Mouse (Mus musculus): ENCODE measurements around the gene Rmnd5b. TPM values are rescaled to one million over a fixed set of nuclear protein-coding genes. Genes with fewer than 3 reads are reported as not detected.

Rmnd5b gene
- polyA plus RNA-seq, 1 experiment = 41.0 TPM

DNA sequence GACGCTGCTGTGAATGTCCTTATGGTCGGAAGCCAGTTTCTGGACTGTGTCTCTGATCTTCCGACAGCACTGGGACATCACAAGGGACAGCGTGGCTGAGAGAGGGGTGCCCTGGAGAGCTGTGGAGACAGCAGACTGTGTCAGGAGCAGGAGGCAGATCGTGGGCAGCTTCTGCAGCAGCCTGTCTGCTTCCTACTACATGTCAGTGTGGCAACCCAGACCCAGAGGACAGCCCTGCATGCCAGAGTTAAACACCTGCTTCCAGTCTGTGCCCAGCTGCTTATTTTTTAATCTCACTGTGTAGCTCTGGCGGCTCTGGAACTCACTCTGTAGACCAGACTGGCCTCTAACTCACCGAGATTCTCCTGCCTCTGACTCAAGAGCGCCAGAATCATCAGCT, 7.8 kb downstream of the Rmnd5b start:
- H3K36me3 ChIP-seq (ENCODE audit: control insufficient read depth, insufficient read depth) = peaks cover 20% of the 10 kb centered on the region
- H3K4me2 ChIP-seq (ENCODE audit: low read depth) = no peak overlapping the region
- no peaks in the 10 kb centered on the region for H3K79me2 ChIP-seq (ENCODE audit: control insufficient read depth, insufficient read depth)
- no peak overlapping the region for H3K4me3 ChIP-seq
- H3ac ChIP-seq (ENCODE audit: control insufficient read depth, insufficient read length) = no peak overlapping the region
- no peak for TF ChIP-seq E2F4 (IDR thresholded peaks at IDR 0.05; ENCODE audit: insufficient read depth)
- TF ChIP-seq MYOG (IDR thresholded peaks at IDR 0.05; ENCODE audit: control insufficient read depth in 1 of 3, insufficient read depth in 1 of 3, insufficient read length in 2 of 3, low read depth in 2 of 3) = peak in 1 of 3 experiments; percentile 69
- TF ChIP-seq MYOD1 (IDR thresholded peaks at IDR 0.05; ENCODE audit: control insufficient read depth in 1 of 3, insufficient read length in 2 of 3, low read depth in 2 of 3) = peak; percentile 11 to 43 (median 23)
- no peaks in the 10 kb centered on the region for H3K27me3 ChIP-seq (ENCODE audit: control insufficient read depth, insufficient read depth, insufficient read length)

DNA sequence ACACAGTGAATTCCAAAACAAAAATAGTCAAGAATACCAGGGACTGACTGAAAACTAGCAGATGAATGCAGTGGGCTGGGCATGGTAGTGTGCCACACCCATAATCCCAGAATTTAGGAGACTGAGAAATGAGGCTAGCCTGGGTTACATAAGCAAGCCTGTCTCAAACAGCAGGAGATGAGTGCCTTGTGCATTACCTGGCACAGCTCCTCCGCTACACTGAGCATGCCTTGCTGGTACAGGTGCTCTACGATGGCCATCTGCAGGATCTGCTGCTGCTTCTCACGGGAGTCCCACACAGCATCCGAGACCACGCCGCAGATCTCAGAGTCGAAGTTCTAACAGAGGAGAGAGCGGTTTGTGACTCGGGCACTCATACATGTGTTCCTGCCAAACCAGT, 8.3 kb downstream of the Rmnd5b start:
- H3K79me2 ChIP-seq (ENCODE audit: control insufficient read depth, insufficient read depth) = no peaks in the 10 kb centered on the region
- H3K4me2 ChIP-seq (ENCODE audit: low read depth) = no peak overlapping the region
- H3K36me3 ChIP-seq (ENCODE audit: control insufficient read depth, insufficient read depth) = peaks cover 24% of the 10 kb centered on the region
- H3ac ChIP-seq (ENCODE audit: control insufficient read depth, insufficient read length) = no peak overlapping the region
- TF ChIP-seq MYOG (IDR thresholded peaks at IDR 0.05; ENCODE audit: control insufficient read depth in 1 of 3, insufficient read depth in 1 of 3, insufficient read length in 2 of 3, low read depth in 2 of 3) (no peak), REST (IDR thresholded peaks at IDR 0.05; ENCODE audit: insufficient read depth, insufficient read length) (no peak), SRF (IDR thresholded peaks at IDR 0.05; ENCODE audit: control insufficient read depth, insufficient read length, low read depth) (no peak), POLR2A (IDR thresholded peaks at IDR 0.05; ENCODE audit: insufficient read length, low read depth) (peak; percentile 18), TCF3 (IDR thresholded peaks at IDR 0.05; ENCODE audit: insufficient read length, low read depth) (no peak), POLR2AphosphoS2 (IDR thresholded peaks at IDR 0.05; ENCODE audit: insufficient read length, low read depth) (peak; percentile 50), CEBPB (IDR thresholded peaks at IDR 0.05; ENCODE audit: insufficient read depth, poor library complexity, severe bottlenecking) (no peak)
- H3K27me3 ChIP-seq (ENCODE audit: control insufficient read depth, insufficient read depth, insufficient read length) = no peaks in the 10 kb centered on the region
- H3K4me3 ChIP-seq = no peak overlapping the region

DNA sequence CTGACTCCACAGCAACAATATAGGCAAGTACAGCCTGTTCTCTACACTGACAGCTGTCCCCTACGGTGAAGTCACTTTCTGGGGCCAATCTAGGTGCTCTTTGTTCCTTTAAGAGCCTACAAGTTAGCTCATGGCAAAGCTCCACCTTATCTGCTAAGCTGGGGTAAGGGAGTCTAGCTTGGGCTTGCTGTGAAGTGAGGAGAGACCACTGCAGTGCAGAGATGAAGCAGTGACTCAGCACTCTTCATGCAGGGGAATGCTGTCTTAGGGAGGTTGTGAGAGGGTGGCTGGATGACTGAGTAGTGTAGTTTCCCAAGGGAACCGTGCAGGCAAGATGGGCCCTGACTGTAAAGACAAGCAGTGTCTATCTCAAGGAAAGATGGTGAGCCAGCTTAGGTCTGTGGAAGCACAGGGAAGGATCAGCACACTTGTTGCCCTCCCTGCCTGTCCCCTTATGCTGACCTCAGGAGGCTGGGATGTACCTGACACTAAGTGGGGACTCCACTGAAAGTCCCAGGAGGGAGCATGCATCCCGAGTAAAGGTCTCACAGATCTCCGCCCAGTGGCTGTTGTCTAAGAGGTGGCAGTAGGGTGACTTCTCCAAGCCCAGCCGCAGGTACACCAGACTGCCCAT, 10.4 kb downstream of the Rmnd5b start:
- TF ChIP-seq CEBPB (IDR thresholded peaks at IDR 0.05; ENCODE audit: insufficient read depth, poor library complexity, severe bottlenecking) = no peak
- no peak for TF ChIP-seq USF1 (IDR thresholded peaks at IDR 0.05; ENCODE audit: low read depth)
- TF ChIP-seq POLR2A (IDR thresholded peaks at IDR 0.05; ENCODE audit: insufficient read length, low read depth) = no peak
- no peak for TF ChIP-seq TCF12 (IDR thresholded peaks at IDR 0.05; ENCODE audit: insufficient read depth, poor library complexity, severe bottlenecking)
- no peak for TF ChIP-seq SRF (IDR thresholded peaks at IDR 0.05; ENCODE audit: control insufficient read depth, insufficient read length, low read depth)
- no peak for TF ChIP-seq MYOD1 (IDR thresholded peaks at IDR 0.05; ENCODE audit: control insufficient read depth in 1 of 3, insufficient read length in 2 of 3, low read depth in 2 of 3)
- no peak for TF ChIP-seq REST (IDR thresholded peaks at IDR 0.05; ENCODE audit: insufficient read depth, insufficient read length)
- no peak for TF ChIP-seq POLR2AphosphoS2 (IDR thresholded peaks at IDR 0.05; ENCODE audit: insufficient read length, low read depth)
- no peak for TF ChIP-seq MYOG (IDR thresholded peaks at IDR 0.05; ENCODE audit: control insufficient read depth in 1 of 3, insufficient read depth in 1 of 3, insufficient read length in 2 of 3, low read depth in 2 of 3)
- no peak for TF ChIP-seq TCF3 (IDR thresholded peaks at IDR 0.05; ENCODE audit: insufficient read length, low read depth)
- TF ChIP-seq E2F4 (IDR thresholded peaks at IDR 0.05; ENCODE audit: insufficient read depth) = no peak
- no peak for TF ChIP-seq MAX (IDR thresholded peaks at IDR 0.05; ENCODE audit: low read depth)
- H3K79me2 ChIP-seq (ENCODE audit: control insufficient read depth, insufficient read depth) = peaks cover 16% of the 10 kb centered on the region
- no peak overlapping the region for H3ac ChIP-seq (ENCODE audit: control insufficient read depth, insufficient read length)
- no peaks in the 10 kb centered on the region for H3K27me3 ChIP-seq (ENCODE audit: control insufficient read depth, insufficient read depth, insufficient read length)
- peaks cover 30% of the 10 kb centered on the region for H3K36me3 ChIP-seq (ENCODE audit: control insufficient read depth, insufficient read depth)
- no peak overlapping the region for H3K4me2 ChIP-seq (ENCODE audit: low read depth)
- no peak overlapping the region for H3K4me3 ChIP-seq

DNA sequence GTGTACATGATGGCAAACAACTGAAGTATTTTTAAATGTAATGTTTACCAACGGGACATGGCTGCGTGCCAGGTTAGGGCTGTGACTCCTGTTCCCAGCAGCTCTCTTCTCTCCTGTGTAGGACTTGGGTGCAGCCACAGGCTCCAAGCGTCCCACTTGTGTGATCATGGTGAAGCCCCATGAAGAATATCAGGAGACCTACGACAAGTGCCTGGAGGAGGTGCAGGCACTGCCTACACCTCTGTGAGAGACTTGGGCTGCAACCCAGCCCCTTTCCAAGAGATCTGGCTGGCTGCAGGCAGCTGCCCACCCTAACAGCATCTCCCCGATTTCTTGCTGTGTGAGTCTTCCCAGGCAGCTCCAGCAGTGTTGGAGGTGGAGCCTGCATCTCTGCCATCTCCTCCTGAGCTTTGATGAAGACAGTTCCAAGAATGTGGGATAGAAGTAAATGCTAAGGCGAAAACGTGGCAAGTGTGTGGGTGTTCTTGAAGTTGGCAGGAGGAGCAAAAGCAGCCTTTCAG, 12.7 kb downstream of the Rmnd5b start:
- no peaks in the 10 kb centered on the region for H3K27me3 ChIP-seq (ENCODE audit: control insufficient read depth, insufficient read depth, insufficient read length)

More for the DNA sequence above, 12.7 kb downstream of the Rmnd5b start:
- no peak overlapping the region for H3ac ChIP-seq (ENCODE audit: control insufficient read depth, insufficient read length)
- TF ChIP-seq POLR2AphosphoS2 (IDR thresholded peaks at IDR 0.05; ENCODE audit: insufficient read length, low read depth) = no peak
- TF ChIP-seq SRF (IDR thresholded peaks at IDR 0.05; ENCODE audit: control insufficient read depth, insufficient read length, low read depth) = no peak
- no peak for TF ChIP-seq TCF12 (IDR thresholded peaks at IDR 0.05; ENCODE audit: insufficient read depth, poor library complexity, severe bottlenecking)
- TF ChIP-seq MYOD1 (IDR thresholded peaks at IDR 0.05; ENCODE audit: control insufficient read depth in 1 of 3, insufficient read length in 2 of 3, low read depth in 2 of 3) = no peak
- no peak for TF ChIP-seq E2F4 (IDR thresholded peaks at IDR 0.05; ENCODE audit: insufficient read depth)
- no peak for TF ChIP-seq REST (IDR thresholded peaks at IDR 0.05; ENCODE audit: insufficient read depth, insufficient read length)
- no peak for TF ChIP-seq POLR2A (IDR thresholded peaks at IDR 0.05; ENCODE audit: insufficient read length, low read depth)
- no peak for TF ChIP-seq MAX (IDR thresholded peaks at IDR 0.05; ENCODE audit: low read depth)
- TF ChIP-seq MYOG (IDR thresholded peaks at IDR 0.05; ENCODE audit: control insufficient read depth in 1 of 3, insufficient read depth in 1 of 3, insufficient read length in 2 of 3, low read depth in 2 of 3) = no peak
- TF ChIP-seq CEBPB (IDR thresholded peaks at IDR 0.05; ENCODE audit: insufficient read depth, poor library complexity, severe bottlenecking) = no peak
- no peak for TF ChIP-seq USF1 (IDR thresholded peaks at IDR 0.05; ENCODE audit: low read depth)
- TF ChIP-seq TCF3 (IDR thresholded peaks at IDR 0.05; ENCODE audit: insufficient read length, low read depth) = no peak
- no peak overlapping the region for H3K4me2 ChIP-seq (ENCODE audit: low read depth)
- H3K36me3 ChIP-seq (ENCODE audit: control insufficient read depth, insufficient read depth) = peaks cover 25% of the 10 kb centered on the region
- H3K4me3 ChIP-seq = no peak overlapping the region
- peaks cover 21% of the 10 kb centered on the region for H3K79me2 ChIP-seq (ENCODE audit: control insufficient read depth, insufficient read depth)
